Mouse (Mus musculus) NIH3T3 (cell line): Measurements from ENCODE around the gene Dusp9.

ENCODE experiments used
- DNase-seq: peaks from one replicate; pipeline ENCODE4 v3.0.0-alpha.2; 2012; ENCODE audit warnings: low read depth

Dusp9 gene

DNA sequence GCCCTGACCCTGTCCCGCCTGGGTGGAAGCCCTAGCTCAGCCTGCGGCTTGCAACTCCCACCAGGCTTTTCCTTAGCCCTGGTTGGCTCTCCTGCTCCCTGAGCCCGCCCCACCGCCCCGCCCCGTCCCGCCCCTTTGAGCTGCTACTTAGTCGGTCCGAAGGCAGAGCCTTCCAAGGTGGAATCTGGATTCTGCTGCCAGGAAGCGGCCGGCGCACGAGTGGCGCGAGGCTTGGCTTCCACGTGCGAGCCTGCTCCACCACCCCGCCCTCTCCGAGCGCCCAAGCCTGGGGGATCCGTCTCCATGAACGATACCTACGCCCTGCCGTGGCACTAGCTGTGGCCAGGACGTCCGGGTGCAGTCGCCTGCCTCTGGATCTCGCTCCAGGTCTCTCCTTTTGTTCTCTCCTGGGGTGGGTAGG lies at the start of gene Dusp9:
TSS of gene Dusp9 (plus strand) at position 165 of the 421 bp plus-strand sequence.
- DNase-seq = peak; percentile 77

GRCm38 (mm10) chrX:73593212-73593611 lies 46.0 kb upstream of the Dusp9 start:
- DNase-seq = peak; percentile 44

GRCm38 (mm10) chrX:73594451-73595121 lies 44.6 kb upstream of the Dusp9 start:
- DNase-seq = no peak

- no peak for DNase-seq
These were observed 43.8 kb upstream of the Dusp9 start for GRCm38 (mm10) chrX:73595297-73595938.

GRCm38 (mm10) chrX:73601456-73601855 lies 37.8 kb upstream of the Dusp9 start:
- DNase-seq = no peak

GRCm38 (mm10) chrX:73613665-73614064 lies 25.6 kb upstream of the Dusp9 start:
- DNase-seq = no peak

- no peak for DNase-seq
These were observed 23.3 kb upstream of the Dusp9 start for GRCm38 (mm10) chrX:73615876-73616275.

DNA sequence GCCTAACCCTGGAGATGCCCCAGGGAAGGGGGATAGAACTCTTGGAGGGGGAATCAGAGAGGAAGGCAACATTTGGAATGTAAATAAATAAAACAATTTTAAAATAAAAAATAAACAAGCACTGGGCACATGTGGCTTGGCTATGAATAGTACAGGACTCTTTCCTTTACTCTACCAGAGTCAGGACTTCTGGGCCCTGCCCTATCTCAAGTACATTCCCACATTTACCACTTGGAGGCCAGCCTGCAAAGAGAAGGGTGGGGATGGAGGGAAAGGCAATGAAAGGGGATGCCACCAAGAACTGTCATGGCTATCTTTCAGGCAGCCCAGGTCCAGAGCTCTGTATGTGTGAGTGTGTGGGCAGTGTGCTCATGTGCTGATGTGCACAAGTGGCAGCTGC lies 19.8 kb upstream of the Dusp9 start:
- no peak for DNase-seq

DNA sequence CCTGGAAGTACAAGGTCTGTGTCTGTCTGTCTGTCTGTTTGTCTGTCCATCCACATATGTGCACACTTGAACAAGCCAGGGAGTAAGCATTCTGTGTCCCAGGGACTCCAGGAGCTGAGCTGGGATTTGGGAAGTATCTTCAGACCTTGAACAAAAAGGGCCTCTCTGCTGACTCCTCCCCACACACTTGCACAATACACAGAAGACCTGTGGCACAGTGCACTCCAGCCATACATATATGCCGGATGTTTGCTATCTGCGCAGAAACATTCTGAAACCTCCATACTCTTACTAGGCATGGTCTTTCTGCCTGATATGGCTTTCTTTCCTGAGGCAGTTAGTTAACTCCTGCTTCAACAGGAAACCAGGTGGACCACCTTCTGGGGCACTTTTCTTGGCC lies 19.3 kb upstream of the Dusp9 start:
- DNase-seq = no peak

DNA sequence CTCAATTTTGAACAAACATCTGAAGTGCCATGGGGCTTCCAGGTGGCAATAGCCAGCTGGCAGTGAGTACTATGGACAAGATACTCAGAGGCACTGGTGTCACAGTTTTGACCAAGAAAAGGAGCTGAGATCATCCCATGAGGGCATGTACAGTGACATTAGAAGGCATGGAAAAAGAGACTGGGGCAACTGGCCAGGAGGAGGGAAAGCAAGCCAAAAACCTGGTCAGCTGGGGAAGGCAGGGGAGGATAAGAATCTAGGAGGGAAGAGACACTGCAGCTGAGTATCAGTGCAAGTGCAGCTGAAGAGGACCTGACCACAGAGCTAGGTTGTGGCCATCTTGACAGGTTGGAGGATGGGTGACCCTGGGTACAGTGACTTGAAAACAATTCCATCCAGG lies 12.2 kb upstream of the Dusp9 start:
- no peak for DNase-seq

GRCm38 (mm10) chrX:73635425-73635824 lies 3.8 kb upstream of the Dusp9 start:
- DNase-seq = no peak

DNA sequence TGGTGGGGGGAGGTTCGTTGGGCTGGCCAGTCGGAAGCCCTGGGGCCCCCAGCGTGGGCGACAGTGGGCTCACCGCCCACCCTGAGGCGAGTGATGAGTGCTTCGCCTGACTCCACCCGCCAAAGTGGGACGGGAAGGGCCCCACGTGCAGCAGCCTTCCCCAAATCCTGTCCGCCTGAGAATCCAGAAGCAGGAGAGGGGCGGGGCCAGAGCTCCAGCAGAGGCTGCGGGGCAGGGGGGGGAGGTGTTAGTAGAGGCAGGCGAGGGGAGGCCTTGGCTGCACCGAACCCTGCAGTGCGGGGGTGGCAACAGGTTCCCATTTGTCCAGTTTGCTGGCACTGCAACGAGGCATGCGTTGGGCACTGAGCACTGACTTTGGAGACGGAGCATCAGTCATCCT lies 1.8 kb upstream of the Dusp9 start:
- no peak for DNase-seq

DNA sequence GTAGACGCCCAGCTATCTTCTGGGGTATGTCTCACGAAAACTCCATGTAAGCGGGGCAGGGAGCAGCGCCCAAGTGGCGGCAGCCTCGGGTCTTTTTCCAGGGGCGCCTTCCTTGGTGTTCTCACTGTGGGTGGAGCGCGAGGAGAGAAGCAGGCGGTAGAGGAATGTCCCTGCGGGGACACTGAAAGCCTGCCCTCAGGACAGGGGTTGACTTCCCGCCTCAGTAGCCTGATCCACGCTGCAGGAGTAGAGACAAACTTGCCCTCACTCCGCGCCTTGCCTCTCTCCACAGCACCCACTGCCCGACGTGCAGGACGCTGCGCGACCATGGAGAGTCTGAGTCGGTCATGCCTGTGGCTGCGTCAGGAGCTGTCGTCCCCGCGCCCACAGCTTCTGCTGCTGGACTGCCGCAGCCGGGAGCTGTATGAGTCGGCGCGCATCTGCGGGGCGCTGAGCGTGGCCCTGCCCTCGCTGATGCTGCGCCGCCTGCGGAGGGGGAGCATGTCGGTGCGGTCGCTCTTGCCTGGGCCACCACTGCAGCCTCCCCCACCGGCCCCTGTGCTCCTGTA lies 766 bp downstream of the Dusp9 start:
- DNase-seq = no peak

GRCm38 (mm10) chrX:73645121-73645520 lies 5.9 kb downstream of the Dusp9 start:
- no peak for DNase-seq

GRCm38 (mm10) chrX:73650869-73651268 lies 11.7 kb downstream of the Dusp9 start:
- peak; percentile 37 for DNase-seq

DNA sequence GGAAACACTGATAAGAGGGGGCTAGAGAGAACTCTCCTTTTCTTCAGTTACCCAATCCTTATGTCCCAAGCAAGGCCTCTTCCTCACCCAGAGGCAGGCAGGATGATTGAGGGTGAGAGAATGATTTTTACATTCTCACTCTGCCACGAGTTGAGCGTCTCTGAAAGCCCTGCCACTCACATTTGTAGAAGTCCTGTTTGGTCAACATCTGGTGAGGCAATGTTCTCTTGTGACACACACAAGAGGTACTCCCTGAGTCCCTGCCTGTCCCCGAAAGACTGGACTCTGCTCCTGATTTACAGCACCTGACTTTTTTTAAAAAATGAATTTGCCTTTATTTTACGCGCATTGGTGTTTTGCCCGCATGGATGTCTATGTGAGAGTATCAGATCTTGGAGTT lies 14.2 kb downstream of the Dusp9 start:
- no peak for DNase-seq

DNA sequence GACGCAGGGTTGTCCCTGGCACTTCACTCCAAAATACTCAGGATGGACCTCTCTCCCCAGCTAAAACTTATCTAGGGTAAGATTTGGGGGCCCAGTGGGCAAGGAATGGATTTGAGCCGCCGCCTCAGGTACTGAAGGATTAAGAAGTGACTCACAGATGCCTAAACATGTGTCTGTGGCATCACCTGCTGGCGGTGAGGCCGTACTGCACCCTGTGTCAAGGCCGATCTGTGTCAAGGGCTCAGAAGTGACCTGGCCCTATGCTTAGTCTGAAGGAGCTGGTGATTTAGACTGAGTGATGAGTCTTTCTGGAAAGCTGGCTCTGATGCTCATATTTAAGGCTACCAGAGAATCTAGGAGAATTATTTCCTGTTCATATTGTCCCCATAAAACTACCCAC lies 15.0 kb downstream of the Dusp9 start:
- peak; percentile 85 for DNase-seq

- peak; percentile 70 for DNase-seq
These were observed 16.3 kb downstream of the Dusp9 start for GRCm38 (mm10) chrX:73655529-73655928.

- DNase-seq = no peak
These were observed 19.2 kb downstream of the Dusp9 start for GRCm38 (mm10) chrX:73658391-73658790.

DNA sequence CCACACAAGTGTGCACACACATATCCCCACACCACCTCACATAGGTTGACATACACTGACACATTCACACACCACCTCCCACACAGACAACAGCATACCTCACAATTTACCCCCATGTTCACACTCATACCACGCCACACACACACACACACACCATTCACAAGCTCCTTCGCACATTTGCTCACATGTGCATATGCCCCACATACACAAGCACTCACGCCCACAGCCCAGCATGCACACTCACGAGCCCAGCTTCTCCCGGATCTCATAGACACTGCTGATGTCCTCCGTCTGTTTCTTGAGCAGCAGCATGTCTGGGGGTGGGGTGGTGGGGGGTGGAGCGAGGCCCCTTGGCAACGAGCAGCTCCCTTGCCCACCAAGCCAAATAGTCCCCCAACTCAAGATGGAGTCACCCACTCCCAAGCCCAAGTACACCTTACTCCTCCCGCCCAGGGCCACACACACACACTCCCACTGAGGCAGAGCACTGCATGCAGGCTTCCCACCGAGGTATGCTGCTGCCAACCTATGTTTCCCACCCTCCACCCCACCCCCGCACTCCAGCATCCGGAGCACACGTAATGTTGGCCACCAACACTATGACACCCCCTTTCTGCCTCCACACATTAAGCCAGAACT lies 19.8 kb downstream of the Dusp9 start:
- no peak for DNase-seq

DNA sequence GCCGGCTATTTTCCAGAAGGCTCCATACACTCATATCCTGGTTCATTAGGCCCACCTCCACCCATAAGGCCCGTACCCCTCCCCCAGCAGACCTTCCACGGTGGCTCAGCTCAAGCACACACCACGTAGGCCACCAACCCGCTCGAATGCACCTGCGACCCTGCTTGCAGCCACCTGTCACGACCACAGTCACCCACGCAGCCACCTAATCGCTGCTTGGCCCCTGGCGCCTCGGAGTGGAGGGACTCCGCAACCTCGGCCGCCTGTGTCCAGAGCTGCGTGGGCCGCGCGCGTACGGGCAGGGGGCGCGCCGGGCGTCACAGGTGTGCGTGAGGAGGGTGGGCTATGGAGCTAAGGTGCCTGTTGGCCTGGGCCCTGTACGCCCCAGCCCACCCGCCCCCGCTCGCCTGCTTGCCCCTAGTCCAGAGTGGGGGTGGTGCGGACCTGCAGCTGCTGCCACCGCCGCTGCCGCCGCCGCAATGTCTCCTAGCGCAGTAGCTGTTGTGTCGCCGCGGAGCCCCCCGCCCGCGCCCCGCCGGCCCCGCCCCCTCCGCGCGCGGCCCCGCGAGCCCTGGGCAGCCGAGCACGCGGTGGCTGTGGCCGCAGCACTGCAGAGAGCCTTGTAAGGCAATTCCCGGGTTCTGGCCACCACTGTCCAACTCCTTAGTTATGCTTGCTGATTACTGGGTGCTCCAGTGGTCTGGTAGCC lies 20.5 kb downstream of the Dusp9 start, which contains the start of gene Pnck:
TSS of gene Pnck (minus strand) at position 543 of the 709 bp plus-strand sequence.
- no peak for DNase-seq

DNA sequence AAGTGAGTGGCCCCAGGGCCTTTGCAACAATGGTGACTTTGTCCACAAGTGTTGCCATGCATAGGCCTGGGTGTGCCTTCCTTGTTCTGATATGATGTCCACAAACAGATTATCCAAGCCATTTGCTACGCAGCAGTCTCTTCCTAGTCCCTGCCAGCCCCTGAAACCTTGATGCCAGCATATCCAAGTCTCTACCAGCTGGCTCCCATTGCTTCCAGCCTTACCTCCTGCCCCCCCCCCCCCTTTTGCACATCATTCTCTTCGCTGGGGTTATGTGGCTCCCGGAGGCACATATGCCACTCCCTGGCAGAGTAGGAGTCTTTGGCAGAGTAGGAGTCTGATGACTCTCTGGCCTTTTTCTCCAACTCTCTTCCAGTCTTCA lies 21.1 kb downstream of the Dusp9 start:
- DNase-seq = no peak
